Mouse (Mus musculus) forebrain, embryonic 11.5 days (tissue): ENCODE measurements around the gene Atg2a. TPM values are rescaled to one million over a fixed set of nuclear protein-coding genes. Genes with fewer than 3 reads are reported as not detected.
"Not testable (repeated sequence)": the region's sequence is repeated elsewhere in the genome, so short reads cannot be mapped to it uniquely, and the experiment has no call there.

Experiments
- ATAC-seq: fragments of 200-750 bp; cut with Nextera tagmentation; replicated peaks from 2 replicates; pipeline ENCODE4 v1.8.0; 2017; ENCODE audit warnings: moderate TSS enrichment; ENCODE audit not compliant: low FRiP score
- DNase-seq: peaks from one replicate; pipeline ENCODE4 v3.0.0-alpha.2; 2017; ENCODE audit warnings: low spot score
- H3K27ac ChIP-seq: fragments of 300-500 bp; sonication (generic); 2 replicates; pipeline ENCODE4 v1.5.1; 2014; ENCODE audit warnings: low read depth, low read length
- H3K27me3 ChIP-seq: fragments of 300-500 bp; sonication (generic); 2 replicates; pipeline ENCODE4 v1.6.1; 2014; ENCODE audit warnings: mild to moderate bottlenecking, low read length, mixed read lengths; ENCODE audit not compliant: control insufficient read depth, insufficient read depth
- H3K36me3 ChIP-seq: fragments of 300-500 bp; sonication (generic); 2 replicates; pipeline ENCODE4 v1.6.1; 2014; ENCODE audit warnings: mild to moderate bottlenecking, low read length, moderate library complexity, mixed read lengths; ENCODE audit not compliant: control insufficient read depth, insufficient read depth
- H3K4me1 ChIP-seq: fragments of 300-500 bp; sonication (generic); replicated peaks from 2 replicates; pipeline ENCODE4 v1.6.1; 2014; ENCODE audit warnings: low read length, mixed read lengths; ENCODE audit not compliant: control insufficient read depth, insufficient read depth
- H3K4me2 ChIP-seq: fragments of 300-500 bp; sonication (generic); 2 replicates; pipeline ENCODE4 v1.6.1; 2014; ENCODE audit warnings: low read depth, mild to moderate bottlenecking, low read length, moderate library complexity, mixed read lengths; ENCODE audit not compliant: severe bottlenecking
- H3K4me3 ChIP-seq: fragments of 300-500 bp; sonication (generic); 2 replicates; pipeline ENCODE4 v1.5.1; 2014; ENCODE audit warnings: low read depth, low read length
- H3K9ac ChIP-seq: fragments of 300-500 bp; sonication (generic); 2 replicates; pipeline ENCODE4 v1.6.1; 2014; ENCODE audit warnings: low read length
- H3K9me3 ChIP-seq: fragments of 300-500 bp; sonication (generic); 2 replicates; pipeline ENCODE4 v1.6.1; 2016; ENCODE audit warnings: low read length, mixed read lengths; ENCODE audit not compliant: control insufficient read depth
- WGBS: fragments of 180-500 bp; shearing (Covaris S2); extraction: QIAGEN DNeasy Blood & Tissue Kit; methylation state at CpG from one replicate; pipeline ENCODE4 v1.1.7; 2014; 5-methylcytosine and 5-hydroxymethylcytosine counted together
- polyA plus RNA-seq: library from polyadenylated mRNA; unstranded; fragments of >200 nt; fragmentation: Nextera tagmentation; extraction: Ambion mirVana; gene quantifications from 2 replicates; pipeline ENCODE4 v1.2.1, GENCODE M21; 2014

Gene Atg2a
- polyA plus RNA-seq, 1 experiment from 2014 or later, result 12.3 TPM

GRCm38 (mm10) chr19:6290720-6291116 lies 49.2 kb downstream of the Atg2a start:
- H3K36me3 ChIP-seq, ATAC-seq, H3K4me2 ChIP-seq, H3K9ac ChIP-seq, H3K27me3 ChIP-seq, H3K4me1 ChIP-seq, H3K9me3 ChIP-seq, H3K27ac ChIP-seq, DNase-seq, H3K4me3 ChIP-seq: not testable (repeated sequence)
- WGBS, result 92% methylated on average over 5 of the region's 6 CpGs

- H3K4me1 ChIP-seq, result 0 out of 2 replicates have a peak, but pooled peaks cover 2% of the 10 kb centered on the region
- H3K4me3 ChIP-seq, result no peak overlapping the region
- no peak overlapping the region for H3K9ac ChIP-seq
- H3K36me3 ChIP-seq, result peaks cover 3% of the 10 kb centered on the region
- ATAC-seq (no peak), DNase-seq (no peak)
- WGBS, result 82% methylated on average over 10 of the region's 10 CpGs
- H3K27ac ChIP-seq, result no peak overlapping the region
- no peaks in the 10 kb centered on the region for H3K27me3 ChIP-seq
- H3K4me2 ChIP-seq, result no peak overlapping the region
- no peaks in the 10 kb centered on the region for H3K9me3 ChIP-seq
These were observed 49.8 kb downstream of the Atg2a start for GRCm38 (mm10) chr19:6291117-6291781.

- H3K9me3 ChIP-seq, result no peaks in the 10 kb centered on the region
- no peak overlapping the region for H3K4me3 ChIP-seq
- H3K27me3 ChIP-seq, result no peaks in the 10 kb centered on the region
- peaks cover 3% of the 10 kb centered on the region for H3K36me3 ChIP-seq
- WGBS, result 88% methylated on average over 5 of the region's 5 CpGs
- no peak overlapping the region for H3K9ac ChIP-seq
- ATAC-seq (no peak), DNase-seq (no peak)
- 0 out of 2 replicates have a peak, but pooled peaks cover 2% of the 10 kb centered on the region for H3K4me1 ChIP-seq
- no peak overlapping the region for H3K27ac ChIP-seq
- no peak overlapping the region for H3K4me2 ChIP-seq
These were observed 50.8 kb downstream of the Atg2a start for GRCm38 (mm10) chr19:6292262-6292661.

GRCm38 (mm10) chr19:6294301-6294700 lies 52.8 kb downstream of the Atg2a start:
- Histone ChIP-seq H3K9me3 (no peaks in the 10 kb centered on the region), H3K36me3 (peaks cover 10% of the 10 kb centered on the region), H3K27ac (no peak overlapping the region), H3K27me3 (no peaks in the 10 kb centered on the region), H3K4me3 (no peak overlapping the region), H3K4me2 (no peak overlapping the region), H3K4me1 (no peaks in the 10 kb centered on the region), H3K9ac (no peak overlapping the region)
- 96% methylated on average over 17 of the region's 17 CpGs for WGBS
- DNase-seq (no peak), ATAC-seq (no peak)

- ATAC-seq (no peak), DNase-seq (no peak)
- Histone ChIP-seq H3K27ac (no peak overlapping the region), H3K4me2 (no peak overlapping the region), H3K9ac (no peak overlapping the region), H3K9me3 (no peaks in the 10 kb centered on the region), H3K4me3 (no peak overlapping the region), H3K36me3 (peaks cover 10% of the 10 kb centered on the region), H3K4me1 (no peaks in the 10 kb centered on the region), H3K27me3 (no peaks in the 10 kb centered on the region)
- WGBS, result 92% methylated on average over 5 of the region's 5 CpGs
These were observed 55.2 kb downstream of the Atg2a start for GRCm38 (mm10) chr19:6296551-6297210.

GRCm38 (mm10) chr19:6297641-6298040 lies 56.2 kb downstream of the Atg2a start:
- ATAC-seq (no peak), DNase-seq (no peak)
- 93% methylated on average over 9 of the region's 9 CpGs for WGBS
- H3K4me1 ChIP-seq, result no peaks in the 10 kb centered on the region
- no peaks in the 10 kb centered on the region for H3K27me3 ChIP-seq
- peaks cover 10% of the 10 kb centered on the region for H3K36me3 ChIP-seq
- H3K27ac ChIP-seq, result no peak overlapping the region
- H3K9ac ChIP-seq, result no peak overlapping the region
- H3K4me3 ChIP-seq, result no peak overlapping the region
- H3K4me2 ChIP-seq, result no peak overlapping the region
- no peaks in the 10 kb centered on the region for H3K9me3 ChIP-seq

GRCm38 (mm10) chr19:6299003-6299402 lies 57.5 kb downstream of the Atg2a start:
- Histone ChIP-seq H3K4me2 (no peak overlapping the region), H3K9ac (no peak overlapping the region), H3K9me3 (no peaks in the 10 kb centered on the region), H3K36me3 (peaks cover 10% of the 10 kb centered on the region), H3K27me3 (no peaks in the 10 kb centered on the region), H3K27ac (no peak overlapping the region), H3K4me3 (no peak overlapping the region), H3K4me1 (no peaks in the 10 kb centered on the region)
- DNase-seq (no peak), ATAC-seq (no peak)
- 78% methylated on average over 4 of the region's 4 CpGs for WGBS

GRCm38 (mm10) chr19:6299450-6300267 lies 58.2 kb downstream of the Atg2a start:
- WGBS, result 90% methylated on average over 7 of the region's 7 CpGs
- H3K27ac ChIP-seq, result no peak overlapping the region
- H3K4me3 ChIP-seq, result no peak overlapping the region
- no peaks in the 10 kb centered on the region for H3K27me3 ChIP-seq
- H3K9me3 ChIP-seq, result no peaks in the 10 kb centered on the region
- no peak overlapping the region for H3K9ac ChIP-seq
- no peak for ATAC-seq
- no peaks in the 10 kb centered on the region for H3K4me1 ChIP-seq
- H3K4me2 ChIP-seq, result no peak overlapping the region
- peaks cover 10% of the 10 kb centered on the region for H3K36me3 ChIP-seq
- DNase-seq, result no peak
